Mouse (Mus musculus) hindlimb bud, embryonic 11.5 days (tissue): Measurements from ENCODE around the gene Pole4.

Source experiments
- DNase-seq: peaks from one replicate; pipeline ENCODE4 v3.0.0-alpha.2; 2012; ENCODE audit warnings: low read depth, low spot score; ENCODE audit errors: extremely low spot score

The Pole4 gene

GRCm38 (mm10) chr6:82705221-82705620 lies at the start of gene Pole4:
Gene Pole4 (minus strand): TSS chr6:82705365.
- DNase-seq, result no peak

GRCm38 (mm10) chr6:82754769-82755168 lies 49.6 kb upstream of the Pole4 start:
- no peak for DNase-seq

GRCm38 (mm10) chr6:82753638-82754361 lies 48.6 kb upstream of the Pole4 start:
- DNase-seq, result no peak

GRCm38 (mm10) chr6:82753061-82753460 lies 47.9 kb upstream of the Pole4 start:
- no peak for DNase-seq

GRCm38 (mm10) chr6:82751791-82752190 lies 46.6 kb upstream of the Pole4 start:
- DNase-seq, result no peak

GRCm38 (mm10) chr6:82751031-82751430 lies 45.9 kb upstream of the Pole4 start:
- DNase-seq, result no peak

GRCm38 (mm10) chr6:82750063-82750462 lies 44.9 kb upstream of the Pole4 start:
- DNase-seq, result no peak

- DNase-seq, result no peak
These were observed 43.0 kb upstream of the Pole4 start for GRCm38 (mm10) chr6:82748106-82748672.

- DNase-seq, result no peak
These were observed 41.9 kb upstream of the Pole4 start for GRCm38 (mm10) chr6:82747085-82747484.

GRCm38 (mm10) chr6:82744553-82744952 lies 39.4 kb upstream of the Pole4 start:
- no peak for DNase-seq

GRCm38 (mm10) chr6:82741518-82741880 lies 36.3 kb upstream of the Pole4 start:
- no peak for DNase-seq

GRCm38 (mm10) chr6:82740868-82741517 lies 35.8 kb upstream of the Pole4 start:
- DNase-seq, result no peak

- peak; percentile 37 for DNase-seq
These were observed 35.1 kb upstream of the Pole4 start for GRCm38 (mm10) chr6:82740269-82740668.

- DNase-seq, result no peak
These were observed 32.7 kb upstream of the Pole4 start for GRCm38 (mm10) chr6:82737634-82738540.

GRCm38 (mm10) chr6:82736626-82737600 lies 31.7 kb upstream of the Pole4 start:
- no peak for DNase-seq

GRCm38 (mm10) chr6:82735347-82735746 lies 30.2 kb upstream of the Pole4 start:
- no peak for DNase-seq

- DNase-seq, result no peak
These were observed 23.5 kb upstream of the Pole4 start for GRCm38 (mm10) chr6:82728635-82729034.

GRCm38 (mm10) chr6:82727206-82727605 lies 22.0 kb upstream of the Pole4 start:
- DNase-seq, result no peak

- no peak for DNase-seq
These were observed 18.2 kb upstream of the Pole4 start for GRCm38 (mm10) chr6:82723321-82723720.

- DNase-seq, result no peak
These were observed 11.0 kb upstream of the Pole4 start for GRCm38 (mm10) chr6:82716126-82716525.
